Mouse (Mus musculus): Measurements from ENCODE around the gene Ccdc57. TPM values are rescaled to one million over a fixed set of nuclear protein-coding genes. Genes with fewer than 3 reads are reported as not detected.

The Ccdc57 gene
- polyA plus RNA-seq, 1 experiment from 2014 or later = 4.5 TPM

DNA sequence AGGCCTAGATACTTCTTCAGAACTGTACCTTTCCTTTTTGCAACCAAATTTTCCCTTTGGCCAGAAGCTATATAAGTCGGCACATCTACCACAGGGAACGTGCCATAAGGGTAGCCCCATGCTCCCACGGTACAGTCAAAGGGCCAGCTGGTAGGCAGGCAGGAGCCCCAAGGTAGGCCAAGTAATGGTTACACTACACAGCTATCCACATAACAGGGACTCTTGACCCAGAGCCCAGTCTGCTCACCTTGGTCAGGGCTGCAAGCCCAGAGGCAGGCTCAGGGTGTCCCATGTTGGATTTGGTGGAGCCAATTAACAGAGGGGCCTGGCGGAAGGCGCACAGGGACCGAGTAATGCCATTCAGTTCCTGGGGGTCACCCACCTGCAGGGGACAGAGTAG, 113.1 kb downstream of the Ccdc57 start:
- no peak for DNase-seq (ENCODE audit: low spot score)
- Histone ChIP-seq H3K27ac (replicated peaks; ENCODE audit: low read depth, low read length) (no peak overlapping the region), H3K4me2 (ENCODE audit: low read depth, low read length) (no peak overlapping the region), H3K4me1 (ENCODE audit: control insufficient read depth, insufficient read depth, low read length) (peaks cover 12% of the 10 kb centered on the region), H3K36me3 (replicated peaks; ENCODE audit: control insufficient read depth, insufficient read depth, low read depth, low read length) (peaks cover 57% of the 10 kb centered on the region), H3K27me3 (ENCODE audit: control insufficient read depth, insufficient read depth, low read length) (no peaks in the 10 kb centered on the region), H3K4me3 (ENCODE audit: low read depth, low read length) (no peak overlapping the region), H3K9ac (replicated peaks; ENCODE audit: low read length) (no peak overlapping the region), H3K9me3 (replicated peaks; ENCODE audit: control insufficient read depth, low read length) (no peaks in the 10 kb centered on the region)
- ATAC-seq (replicated peaks; ENCODE audit: insufficient number of reproducible peaks, low FRiP score, low TSS enrichment, low read depth) = no peak
- 95% methylated on average over 6 of the region's 6 CpGs for WGBS

DNA sequence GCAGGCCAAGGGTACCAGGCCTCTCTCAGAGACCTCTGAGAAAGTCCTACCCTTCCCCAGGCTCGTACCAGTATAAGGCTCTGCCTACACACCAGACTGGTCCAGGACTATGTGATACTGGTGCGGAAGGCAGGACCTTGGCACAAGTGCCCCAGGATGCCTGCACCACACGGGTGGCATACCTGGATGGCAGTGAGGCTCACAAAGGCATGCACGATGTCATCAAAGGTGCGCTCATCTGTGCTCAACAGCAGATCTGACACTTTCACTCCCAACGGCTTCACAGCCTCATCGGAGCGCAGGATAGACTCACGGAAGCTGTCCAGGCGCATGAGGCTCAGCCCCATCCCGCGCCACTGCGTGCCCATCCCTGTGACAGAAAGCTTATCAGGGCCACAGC, 114.4 kb downstream of the Ccdc57 start:
- 97% methylated on average over 13 of the region's 13 CpGs for WGBS
- H3K36me3 ChIP-seq (replicated peaks; ENCODE audit: control insufficient read depth, insufficient read depth, low read depth, low read length) = peaks cover 69% of the 10 kb centered on the region
- H3K27me3 ChIP-seq (ENCODE audit: control insufficient read depth, insufficient read depth, low read length) = no peaks in the 10 kb centered on the region
- no peak overlapping the region for H3K27ac ChIP-seq (replicated peaks; ENCODE audit: low read depth, low read length)
- DNase-seq (ENCODE audit: low spot score) = no peak
- no peak overlapping the region for H3K4me3 ChIP-seq (ENCODE audit: low read depth, low read length)
- H3K4me2 ChIP-seq (ENCODE audit: low read depth, low read length) = no peak overlapping the region
- no peak for ATAC-seq (replicated peaks; ENCODE audit: insufficient number of reproducible peaks, low FRiP score, low TSS enrichment, low read depth)
- H3K9ac ChIP-seq (replicated peaks; ENCODE audit: low read length) = no peak overlapping the region
- H3K4me1 ChIP-seq (ENCODE audit: control insufficient read depth, insufficient read depth, low read length) = peaks cover 12% of the 10 kb centered on the region
- no peaks in the 10 kb centered on the region for H3K9me3 ChIP-seq (replicated peaks; ENCODE audit: control insufficient read depth, low read length)

DNA sequence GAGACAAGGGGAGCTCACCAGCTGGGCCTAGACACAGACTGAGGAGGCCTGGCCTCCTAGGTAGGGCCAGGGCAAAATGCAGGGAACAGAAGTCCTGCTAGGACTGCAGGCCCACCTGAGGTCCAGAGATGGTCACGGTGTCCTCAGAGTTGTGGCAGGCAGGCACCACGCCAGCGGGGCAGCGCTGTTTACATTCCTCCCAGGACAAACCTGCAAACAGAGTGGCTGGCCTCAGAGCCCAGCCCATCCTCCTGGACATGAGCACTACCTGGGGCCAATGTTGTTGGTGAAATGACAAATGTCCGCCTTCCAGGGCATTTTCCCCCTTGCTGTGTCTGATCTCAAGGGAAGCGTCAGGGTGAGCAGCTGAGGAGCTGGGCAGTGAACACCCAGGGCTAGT, 115.3 kb downstream of the Ccdc57 start:
- H3K9me3 ChIP-seq (replicated peaks; ENCODE audit: control insufficient read depth, low read length) = no peaks in the 10 kb centered on the region
- H3K27ac ChIP-seq (replicated peaks; ENCODE audit: low read depth, low read length) = no peak overlapping the region
- peaks cover 76% of the 10 kb centered on the region for H3K36me3 ChIP-seq (replicated peaks; ENCODE audit: control insufficient read depth, insufficient read depth, low read depth, low read length)
- no peak overlapping the region for H3K9ac ChIP-seq (replicated peaks; ENCODE audit: low read length)
- DNase-seq (ENCODE audit: low spot score) (no peak), ATAC-seq (replicated peaks; ENCODE audit: insufficient number of reproducible peaks, low FRiP score, low TSS enrichment, low read depth) (no peak)
- WGBS = 89% methylated on average over 6 of the region's 6 CpGs
- no peak overlapping the region for H3K4me2 ChIP-seq (ENCODE audit: low read depth, low read length)
- peaks cover 9% of the 10 kb centered on the region for H3K4me1 ChIP-seq (ENCODE audit: control insufficient read depth, insufficient read depth, low read length)
- no peaks in the 10 kb centered on the region for H3K27me3 ChIP-seq (ENCODE audit: control insufficient read depth, insufficient read depth, low read length)
- no peak overlapping the region for H3K4me3 ChIP-seq (ENCODE audit: low read depth, low read length)

DNA sequence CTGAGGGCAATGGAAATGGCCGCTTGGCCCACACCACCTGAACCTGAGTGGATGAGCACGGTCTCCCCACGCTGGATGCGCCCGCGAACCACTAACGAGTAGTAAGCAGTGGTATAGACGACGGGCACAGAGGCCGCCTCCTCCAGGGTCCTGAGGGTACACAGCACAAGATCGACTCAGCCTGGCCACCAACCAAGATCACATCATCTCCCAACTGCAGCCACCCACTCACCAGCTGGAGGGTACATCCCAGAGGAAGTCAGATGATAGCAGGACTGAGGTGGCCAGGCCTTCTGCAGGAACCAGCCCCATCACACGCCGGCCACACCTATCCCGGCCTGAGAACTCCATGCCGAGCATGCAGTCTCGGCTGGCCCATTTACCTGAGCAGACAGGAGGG, 120.6 kb downstream of the Ccdc57 start:
- no peaks in the 10 kb centered on the region for H3K27me3 ChIP-seq (ENCODE audit: control insufficient read depth, insufficient read depth, low read length)
- 98% methylated on average over 16 of the region's 16 CpGs for WGBS
- no peaks in the 10 kb centered on the region for H3K9me3 ChIP-seq (replicated peaks; ENCODE audit: control insufficient read depth, low read length)
- no peak overlapping the region for H3K4me3 ChIP-seq (ENCODE audit: low read depth, low read length)
- DNase-seq (ENCODE audit: low spot score) (no peak), ATAC-seq (replicated peaks; ENCODE audit: insufficient number of reproducible peaks, low FRiP score, low TSS enrichment, low read depth) (no peak)
- no peaks in the 10 kb centered on the region for H3K4me1 ChIP-seq (ENCODE audit: control insufficient read depth, insufficient read depth, low read length)
- no peak overlapping the region for H3K4me2 ChIP-seq (ENCODE audit: low read depth, low read length)
- no peak overlapping the region for H3K9ac ChIP-seq (replicated peaks; ENCODE audit: low read length)
- no peak overlapping the region for H3K27ac ChIP-seq (replicated peaks; ENCODE audit: low read depth, low read length)
- H3K36me3 ChIP-seq (replicated peaks; ENCODE audit: control insufficient read depth, insufficient read depth, low read depth, low read length) = peaks cover 76% of the 10 kb centered on the region

DNA sequence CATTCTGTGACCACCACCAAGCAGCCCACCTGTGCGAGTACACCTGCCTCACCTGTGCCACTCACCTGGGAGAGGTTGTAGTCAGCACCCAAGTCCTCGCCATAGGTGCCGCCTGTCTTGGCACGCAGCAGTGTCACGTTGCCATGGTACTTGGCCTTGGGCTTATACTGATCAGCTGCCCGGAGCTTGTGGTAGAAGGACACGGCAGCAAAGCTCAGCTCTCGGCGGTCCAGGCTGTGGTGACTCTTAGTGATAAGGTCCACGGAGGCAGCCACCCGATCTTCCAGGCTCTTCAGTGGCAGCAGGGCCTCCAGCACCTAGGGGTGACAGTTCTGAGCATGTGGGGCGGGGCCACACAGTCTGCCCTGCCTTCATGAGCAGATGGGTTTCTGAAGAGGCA, 124.7 kb downstream of the Ccdc57 start:
- no peaks in the 10 kb centered on the region for H3K9me3 ChIP-seq (replicated peaks; ENCODE audit: control insufficient read depth, low read length)
- no peak for ATAC-seq (replicated peaks; ENCODE audit: insufficient number of reproducible peaks, low FRiP score, low TSS enrichment, low read depth)
- DNase-seq (ENCODE audit: low spot score) = no peak
- H3K4me3 ChIP-seq (ENCODE audit: low read depth, low read length) = no peak overlapping the region
- peaks cover 47% of the 10 kb centered on the region for H3K36me3 ChIP-seq (replicated peaks; ENCODE audit: control insufficient read depth, insufficient read depth, low read depth, low read length)
- no peak overlapping the region for H3K27ac ChIP-seq (replicated peaks; ENCODE audit: low read depth, low read length)
- no peaks in the 10 kb centered on the region for H3K4me1 ChIP-seq (ENCODE audit: control insufficient read depth, insufficient read depth, low read length)
- no peaks in the 10 kb centered on the region for H3K27me3 ChIP-seq (ENCODE audit: control insufficient read depth, insufficient read depth, low read length)
- 94% methylated on average over 12 of the region's 12 CpGs for WGBS
- no peak overlapping the region for H3K4me2 ChIP-seq (ENCODE audit: low read depth, low read length)
- H3K9ac ChIP-seq (replicated peaks; ENCODE audit: low read length) = no peak overlapping the region

DNA sequence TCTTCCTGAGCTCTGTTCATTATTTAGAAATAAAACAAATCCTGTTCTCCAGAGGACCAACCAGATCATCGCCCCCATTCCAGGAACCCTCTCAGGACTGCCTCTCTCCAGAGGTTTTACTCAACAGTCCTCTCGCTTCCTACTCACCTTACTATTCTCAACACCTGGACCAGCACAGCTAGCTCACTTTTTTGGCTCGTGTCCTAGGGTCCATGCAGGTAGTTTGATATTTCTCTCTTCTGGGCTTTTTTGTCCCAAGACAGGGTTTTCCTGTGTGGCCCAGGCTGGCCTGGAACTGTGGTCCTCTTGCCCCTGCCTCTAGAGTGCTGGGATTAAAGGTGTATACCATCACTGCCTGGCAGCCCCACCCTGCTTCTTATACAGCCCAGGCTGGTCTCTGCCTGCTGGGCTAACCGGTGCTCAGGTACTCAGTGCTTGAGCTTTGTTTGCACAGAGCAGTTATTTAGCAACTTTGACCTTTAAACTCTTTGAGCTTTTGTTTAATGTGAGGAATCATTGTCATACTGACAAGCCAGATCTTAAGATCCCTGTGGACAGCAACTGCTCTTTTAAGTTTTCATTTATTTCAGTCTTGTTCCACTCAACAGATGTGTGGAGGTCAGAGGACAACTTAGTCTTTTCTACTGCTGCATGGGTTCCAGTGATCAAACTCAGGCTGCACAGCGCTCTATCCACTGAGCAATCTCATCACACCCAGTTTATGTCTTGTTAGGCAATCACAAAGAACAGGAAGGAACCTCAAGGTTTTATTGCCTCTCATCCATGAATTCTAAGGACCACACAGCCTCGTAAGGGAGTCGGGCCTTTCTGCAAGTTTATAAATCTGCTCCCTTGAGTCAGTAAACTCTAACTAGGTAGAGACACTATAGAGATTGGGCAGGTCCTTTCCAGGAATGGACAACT, 127.0 kb downstream of the Ccdc57 start:
- Histone ChIP-seq H3K9ac (replicated peaks; ENCODE audit: low read length) (no peak overlapping the region), H3K9me3 (replicated peaks; ENCODE audit: control insufficient read depth, low read length) (no peaks in the 10 kb centered on the region), H3K27ac (replicated peaks; ENCODE audit: low read depth, low read length) (no peak overlapping the region), H3K27me3 (ENCODE audit: control insufficient read depth, insufficient read depth, low read length) (no peaks in the 10 kb centered on the region), H3K4me2 (ENCODE audit: low read depth, low read length) (no peak overlapping the region), H3K4me1 (ENCODE audit: control insufficient read depth, insufficient read depth, low read length) (no peaks in the 10 kb centered on the region), H3K36me3 (replicated peaks; ENCODE audit: control insufficient read depth, insufficient read depth, low read depth, low read length) (peaks cover 35% of the 10 kb centered on the region), H3K4me3 (ENCODE audit: low read depth, low read length) (no peak overlapping the region)
- WGBS = 84% methylated on average over 7 of the region's 7 CpGs
- ATAC-seq (replicated peaks; ENCODE audit: insufficient number of reproducible peaks, low FRiP score, low TSS enrichment, low read depth) = no peak
- no peak for DNase-seq (ENCODE audit: low spot score)

DNA sequence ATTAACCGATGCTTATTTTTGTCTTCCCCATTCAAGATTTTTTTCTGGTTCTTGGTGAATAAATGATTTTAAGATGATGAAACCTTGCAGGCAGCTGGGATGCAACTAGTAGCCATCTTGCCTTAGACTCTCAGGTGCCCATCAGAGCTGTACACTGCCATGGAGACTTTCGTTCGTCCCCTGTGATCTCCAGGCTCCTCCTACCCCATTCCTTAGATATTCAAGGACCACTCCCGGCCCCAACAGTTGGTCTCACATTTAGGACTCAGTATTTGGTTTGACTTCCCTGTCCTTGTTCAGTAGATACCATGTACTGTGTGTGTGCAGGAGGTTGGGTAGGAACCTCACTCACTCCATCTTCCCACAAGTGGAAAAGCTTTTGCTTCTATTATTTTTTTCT, 127.9 kb downstream of the Ccdc57 start:
- Histone ChIP-seq H3K4me2 (ENCODE audit: low read depth, low read length) (no peak overlapping the region), H3K36me3 (replicated peaks; ENCODE audit: control insufficient read depth, insufficient read depth, low read depth, low read length) (peaks cover 28% of the 10 kb centered on the region), H3K27ac (replicated peaks; ENCODE audit: low read depth, low read length) (no peak overlapping the region), H3K27me3 (ENCODE audit: control insufficient read depth, insufficient read depth, low read length) (no peaks in the 10 kb centered on the region), H3K4me3 (ENCODE audit: low read depth, low read length) (no peak overlapping the region), H3K9me3 (replicated peaks; ENCODE audit: control insufficient read depth, low read length) (no peaks in the 10 kb centered on the region), H3K9ac (replicated peaks; ENCODE audit: low read length) (no peak overlapping the region), H3K4me1 (ENCODE audit: control insufficient read depth, insufficient read depth, low read length) (no peaks in the 10 kb centered on the region; the same call in 1 of the 2 replicates)
- no peak for ATAC-seq (replicated peaks; ENCODE audit: insufficient number of reproducible peaks, low FRiP score, low TSS enrichment, low read depth)
- no peak for DNase-seq (ENCODE audit: low spot score)
- 79% methylated on average over 4 of the region's 4 CpGs for WGBS

DNA sequence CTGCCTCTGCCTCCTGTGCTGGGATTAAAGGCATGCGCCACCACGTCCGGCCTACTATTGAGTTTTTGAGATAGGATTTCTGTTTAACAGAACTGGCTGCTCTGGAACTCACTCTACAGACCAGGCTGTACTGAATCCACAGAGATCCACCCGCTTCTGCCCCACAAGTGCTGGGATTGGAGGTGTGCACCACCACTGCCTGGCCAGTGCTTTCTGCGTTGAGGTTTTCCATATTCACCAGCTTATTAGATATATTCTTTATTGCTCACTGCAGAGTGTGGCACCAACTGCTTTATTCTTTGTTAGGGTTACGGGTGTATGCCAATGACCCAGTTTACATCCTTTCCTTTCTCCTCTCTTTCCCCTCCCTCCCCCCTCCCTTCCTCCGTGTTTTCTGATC, 128.4 kb downstream of the Ccdc57 start:
- Histone ChIP-seq H3K27ac (replicated peaks; ENCODE audit: low read depth, low read length) (no peak overlapping the region), H3K9ac (replicated peaks; ENCODE audit: low read length) (no peak overlapping the region), H3K9me3 (replicated peaks; ENCODE audit: control insufficient read depth, low read length) (no peaks in the 10 kb centered on the region), H3K4me2 (ENCODE audit: low read depth, low read length) (no peak overlapping the region), H3K27me3 (ENCODE audit: control insufficient read depth, insufficient read depth, low read length) (no peaks in the 10 kb centered on the region), H3K36me3 (replicated peaks; ENCODE audit: control insufficient read depth, insufficient read depth, low read depth, low read length) (peaks cover 25% of the 10 kb centered on the region), H3K4me3 (ENCODE audit: low read depth, low read length) (no peak overlapping the region), H3K4me1 (ENCODE audit: control insufficient read depth, insufficient read depth, low read length) (no peaks in the 10 kb centered on the region; the same call in 1 of the 2 replicates)
- no peak for DNase-seq (ENCODE audit: low spot score)
- whole genome bisulfite sequencing = 88% methylated on average over 7 of the region's 7 CpGs
- no peak for ATAC-seq (replicated peaks; ENCODE audit: insufficient number of reproducible peaks, low FRiP score, low TSS enrichment, low read depth)
